Mouse (Mus musculus) olfactory bulb, adult 2 months (tissue): ENCODE results near the gene Rftn2.

ENCODE experiments used
- CTCF ChIP-seq: fragments of 200-500 bp; IDR thresholded peaks from 2 replicates; pipeline ENCODE4 v1.5.1; 2012; ENCODE audit warnings: low read depth, mild to moderate bottlenecking, low read length, moderate library complexity; ENCODE audit not compliant: insufficient read depth
- POLR2A ChIP-seq: fragments of 200-500 bp; IDR thresholded peaks from 2 replicates; pipeline ENCODE4 v1.6.1; 2012; ENCODE audit warnings: mild to moderate bottlenecking, low read depth, low read length, moderate library complexity; ENCODE audit not compliant: insufficient read depth

DNA sequence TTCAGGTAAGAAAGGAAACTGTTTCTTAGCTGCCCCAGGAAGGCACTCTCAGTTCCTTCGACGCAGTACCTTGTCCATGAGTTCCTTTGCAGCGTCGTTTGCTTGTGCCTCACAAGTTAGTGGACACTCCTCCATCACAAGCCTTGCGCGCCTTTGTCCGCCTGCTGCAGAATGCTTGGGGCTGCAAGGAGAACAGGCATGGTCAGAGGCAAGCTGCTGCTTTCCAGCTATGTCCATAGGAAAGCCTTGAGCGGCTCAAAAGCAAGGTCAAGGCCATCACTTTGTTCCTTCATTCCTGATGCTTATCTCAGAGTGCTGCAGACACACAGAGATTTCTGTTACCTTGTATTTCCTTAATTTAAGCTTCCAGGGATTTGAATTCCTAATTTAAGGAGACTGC, 15.5 kb downstream of the Rftn2 start:
- TF ChIP-seq CTCF (no peak), POLR2A (no peak)
